Mouse (Mus musculus) lung, embryonic 16.5 days (tissue): Measurements from ENCODE around the gene Plekha6. TPM values are rescaled to one million over a fixed set of nuclear protein-coding genes. Genes with fewer than 3 reads are reported as not detected.
A peak's percentile ranks its signal among the peaks of the same experiment; 100 is the strongest.

Experiments used
- ATAC-seq: fragments of 200-750 bp; cut with Nextera tagmentation; 2 replicates; pipeline ENCODE4 v1.8.0; 2017; ENCODE audit warnings: low read depth, mild to moderate bottlenecking, moderate library complexity
- H3K27ac ChIP-seq: fragments of 300-500 bp; sonication (generic); 2 replicates; pipeline ENCODE4 v1.5.1; 2014; ENCODE audit warnings: mild to moderate bottlenecking, control low read depth, low read length
- H3K27me3 ChIP-seq: fragments of 300-500 bp; sonication (generic); 2 replicates; pipeline ENCODE4 v1.6.1; 2014; ENCODE audit warnings: low read depth, low read length, mixed read lengths; ENCODE audit not compliant: control insufficient read depth, insufficient read depth
- H3K36me3 ChIP-seq: fragments of 300-500 bp; sonication (generic); 2 replicates; pipeline ENCODE4 v1.6.1; 2014; ENCODE audit warnings: low read length; ENCODE audit not compliant: control insufficient read depth, insufficient read depth
- H3K4me1 ChIP-seq: fragments of 300-500 bp; sonication (generic); replicated peaks from 2 replicates; pipeline ENCODE4 v1.6.1; 2014; ENCODE audit warnings: low read length, mixed read lengths; ENCODE audit not compliant: control insufficient read depth, insufficient read depth
- H3K4me2 ChIP-seq: fragments of 300-500 bp; sonication (generic); 2 replicates; pipeline ENCODE4 v1.6.1; 2014; ENCODE audit warnings: low read depth, low read length, control low read depth
- H3K4me3 ChIP-seq: fragments of 300-500 bp; sonication (generic); 2 replicates; pipeline ENCODE4 v1.5.1; 2014; ENCODE audit warnings: mild to moderate bottlenecking, low read length, control low read depth
- H3K9ac ChIP-seq: fragments of 300-500 bp; sonication (generic); 2 replicates; pipeline ENCODE4 v1.6.1; 2014; ENCODE audit warnings: low read length, control low read depth
- H3K9me3 ChIP-seq: fragments of 300-500 bp; sonication (generic); 2 replicates; pipeline ENCODE4 v1.6.1; 2016; ENCODE audit warnings: low read length; ENCODE audit not compliant: control insufficient read depth
- WGBS: fragments of 180-500 bp; shearing (Covaris S2); extraction: QIAGEN DNeasy Blood & Tissue Kit; methylation state at CpG from one replicate; pipeline ENCODE4 v1.1.7; 2014; 5-methylcytosine and 5-hydroxymethylcytosine counted together
- polyA plus RNA-seq: library from polyadenylated mRNA; unstranded; fragments of >200 nt; fragmentation: Nextera tagmentation; extraction: Ambion mirVana; gene quantifications from 2 replicates; pipeline ENCODE4 v1.2.1, GENCODE M21; 2015

Plekha6 gene
- polyA plus RNA-seq, 1 experiment from 2014 or later = 8.3 TPM

DNA sequence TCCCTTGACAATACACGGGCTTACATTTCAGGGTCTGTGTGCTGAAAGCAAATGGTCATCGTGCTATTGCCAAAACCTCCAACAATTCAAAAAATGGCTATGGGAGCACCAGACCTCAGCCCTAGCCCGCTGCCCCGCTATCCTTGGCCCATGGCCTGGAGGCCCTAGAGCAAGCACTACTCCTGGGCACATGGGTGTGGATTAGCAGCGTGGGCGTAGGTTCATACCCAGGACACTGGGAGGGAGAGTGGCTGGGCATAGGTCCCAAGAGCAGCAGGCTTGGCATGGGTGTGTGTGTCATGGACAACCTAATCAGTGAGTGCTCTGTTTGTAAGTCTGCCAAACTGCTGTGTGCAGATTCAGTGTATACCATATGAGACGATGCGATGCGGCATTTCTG lies 132.4 kb downstream of the Plekha6 start:
- H3K9me3 ChIP-seq = no peaks in the 10 kb centered on the region
- no peak overlapping the region for H3K27ac ChIP-seq
- ATAC-seq = peak; percentile 43

DNA sequence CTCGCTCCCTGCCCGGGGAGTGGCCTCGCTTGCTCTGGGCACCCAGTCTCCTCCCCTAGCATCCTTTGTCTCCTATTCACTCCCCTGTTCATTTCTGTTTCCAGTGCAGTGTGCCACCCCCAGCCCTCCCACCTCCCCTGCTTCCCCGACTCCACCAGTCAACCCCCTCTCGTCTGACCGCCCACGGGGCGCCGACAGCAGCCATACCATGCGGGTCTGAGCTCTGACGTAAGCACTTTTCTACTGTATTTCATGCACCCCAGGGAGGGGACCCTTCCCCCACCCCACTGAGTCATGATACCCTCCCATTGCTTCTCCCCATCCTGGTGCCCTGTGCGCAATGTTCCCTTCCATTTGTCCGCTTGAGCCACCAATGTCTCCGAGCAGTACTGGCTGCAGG lies 134.8 kb downstream of the Plekha6 start:
- Histone ChIP-seq H3K36me3 (no peaks in the 10 kb centered on the region), H3K4me1 (peaks cover 27% of the 10 kb centered on the region), H3K27ac (no peak overlapping the region), H3K4me3 (no peak overlapping the region), H3K9ac (no peak overlapping the region), H3K9me3 (no peaks in the 10 kb centered on the region), H3K4me2 (no peak overlapping the region), H3K27me3 (no peaks in the 10 kb centered on the region)
- 62% methylated on average over 14 of the region's 14 CpGs for WGBS
- ATAC-seq = no peak

More for the DNA sequence above, 132.4 kb downstream of the Plekha6 start:
- Histone ChIP-seq H3K9ac (no peak overlapping the region), H3K4me1 (peaks cover 7% of the 10 kb centered on the region), H3K27me3 (no peaks in the 10 kb centered on the region), H3K4me2 (no peak overlapping the region), H3K4me3 (no peak overlapping the region), H3K36me3 (no peaks in the 10 kb centered on the region)
- WGBS = 54% methylated on average over 9 of the region's 9 CpGs

DNA sequence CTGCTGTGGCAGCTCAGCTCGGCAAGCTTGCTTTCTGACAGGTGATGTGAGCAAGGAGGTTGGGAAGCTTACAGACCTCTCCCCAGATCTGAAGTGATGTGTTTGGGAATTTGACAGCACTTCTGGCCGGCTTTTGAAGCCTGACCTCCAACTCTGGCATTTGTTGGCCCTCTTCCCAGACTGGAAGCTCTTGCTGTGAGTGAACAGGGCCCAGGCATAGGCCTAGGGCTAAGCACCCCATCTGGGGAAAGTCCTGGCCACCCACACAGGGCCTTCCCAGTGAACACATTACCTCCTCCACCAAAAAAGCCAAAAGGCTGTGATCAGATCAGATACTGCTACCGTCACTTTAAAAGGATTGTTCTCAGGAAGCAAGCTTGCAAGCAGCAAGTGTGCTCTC lies 138.5 kb downstream of the Plekha6 start:
- no peaks in the 10 kb centered on the region for H3K27me3 ChIP-seq
- no peaks in the 10 kb centered on the region for H3K36me3 ChIP-seq
- H3K4me3 ChIP-seq = no peak overlapping the region
- H3K4me2 ChIP-seq = no peak overlapping the region
- peaks cover 22% of the 10 kb centered on the region for H3K4me1 ChIP-seq
- peak; percentile 92 for ATAC-seq
- WGBS = 12% methylated on average over 3 of the region's 3 CpGs
- no peaks in the 10 kb centered on the region for H3K9me3 ChIP-seq
- H3K27ac ChIP-seq = peak overlapping the region; percentile 74
- H3K9ac ChIP-seq = no peak overlapping the region; the same call in 1 of the 2 replicates

DNA sequence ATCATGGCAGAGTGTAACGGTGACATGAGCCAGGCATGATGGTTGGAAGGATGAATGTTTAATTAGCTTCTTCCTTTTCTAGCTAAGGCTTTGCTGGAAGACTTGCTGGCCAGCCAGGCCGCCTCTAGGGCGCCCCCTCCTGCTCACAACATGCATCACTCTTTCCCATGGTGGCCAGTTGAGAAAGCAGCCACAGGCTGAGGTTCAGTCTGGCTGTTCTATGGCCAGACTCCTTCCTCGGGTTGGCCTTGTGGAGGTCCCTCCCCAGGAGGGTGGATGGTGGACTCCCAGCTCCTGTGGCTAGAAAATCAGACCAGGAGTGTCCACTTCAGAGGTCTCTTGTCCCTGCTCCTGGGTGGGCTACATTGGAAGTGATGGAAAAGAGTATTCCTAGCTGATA lies 142.8 kb downstream of the Plekha6 start:
- Histone ChIP-seq H3K36me3 (no peaks in the 10 kb centered on the region), H3K9me3 (no peaks in the 10 kb centered on the region), H3K27ac (no peak overlapping the region), H3K4me2 (no peak overlapping the region), H3K4me3 (no peak overlapping the region), H3K27me3 (no peaks in the 10 kb centered on the region), H3K4me1 (peaks cover 28% of the 10 kb centered on the region), H3K9ac (no peak overlapping the region)
- 6% methylated on average over 4 of the region's 4 CpGs for WGBS
- 0 out of 2 replicates have a peak, but pooled peaks have one; percentile 6 for ATAC-seq

DNA sequence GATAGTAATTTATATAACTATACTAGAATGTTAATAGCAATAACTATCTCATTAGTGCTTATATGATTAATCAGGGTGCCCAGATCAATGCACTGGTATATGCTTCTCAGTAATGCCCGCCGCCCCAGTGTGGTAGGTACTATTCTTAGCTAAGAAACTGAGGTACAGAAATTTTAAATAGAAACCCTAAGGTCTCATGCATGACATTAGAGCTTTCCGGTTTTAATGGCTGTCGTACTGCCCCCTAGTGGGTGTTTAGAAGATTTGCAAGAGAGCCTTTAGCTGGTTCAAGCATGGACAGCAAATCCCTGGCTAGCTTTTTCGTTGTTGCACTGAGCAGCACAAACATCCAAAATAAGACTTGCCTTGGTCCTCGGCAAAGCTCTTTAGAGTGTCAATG lies 143.3 kb downstream of the Plekha6 start:
- H3K27ac ChIP-seq = no peak overlapping the region
- H3K4me3 ChIP-seq = no peak overlapping the region
- ATAC-seq = 0 out of 2 replicates have a peak, but pooled peaks have one; percentile 3
- no peaks in the 10 kb centered on the region for H3K9me3 ChIP-seq
- H3K36me3 ChIP-seq = no peaks in the 10 kb centered on the region
- no peaks in the 10 kb centered on the region for H3K27me3 ChIP-seq
- 15% methylated on average over 6 of the region's 6 CpGs for WGBS
- peaks cover 25% of the 10 kb centered on the region for H3K4me1 ChIP-seq
- no peak overlapping the region for H3K4me2 ChIP-seq
- no peak overlapping the region for H3K9ac ChIP-seq

DNA sequence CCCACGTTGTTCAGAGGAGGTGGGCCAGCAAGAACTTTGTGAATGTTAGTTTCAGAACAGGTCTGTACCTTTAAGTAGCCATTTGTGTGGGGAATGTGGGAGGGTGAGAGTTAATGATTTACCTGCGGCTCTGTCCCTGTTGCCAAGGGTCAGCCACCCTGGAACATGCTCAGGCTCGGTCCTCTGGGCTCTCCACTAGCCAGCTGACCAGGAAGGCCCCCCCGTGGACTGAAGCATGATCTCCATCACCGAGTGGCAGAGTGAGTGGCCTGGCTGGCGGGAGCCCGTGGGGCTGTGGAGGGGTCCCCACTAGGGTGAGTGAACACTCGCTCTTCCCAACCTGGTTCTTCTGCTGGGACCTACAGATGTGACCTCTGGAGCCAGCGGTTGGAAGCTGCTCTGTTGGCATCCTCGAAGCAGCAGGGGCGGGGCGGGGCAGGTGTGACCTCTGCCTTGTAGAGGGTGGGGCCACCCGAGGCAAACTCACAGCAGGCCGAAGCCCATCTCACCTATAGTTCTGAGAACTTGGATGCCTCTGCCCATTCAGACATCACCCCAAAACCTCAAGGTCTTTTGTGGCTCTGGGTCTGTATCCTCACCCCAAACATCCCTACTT lies 145.8 kb downstream of the Plekha6 start, which contains the start of gene Golt1a:
TSS of gene Golt1a (plus strand) at position 149 of the 616 bp plus-strand sequence.
- no peak for ATAC-seq
- Histone ChIP-seq H3K4me2 (no peak within 1 kb of the TSS), H3K4me1 (peaks cover 13% of the 10 kb centered on the region), H3K9me3 (no peaks in the 10 kb centered on the region), H3K27me3 (no peaks in the 10 kb centered on the region), H3K27ac (no peak within 1 kb of the TSS), H3K36me3 (no peaks in the 10 kb centered on the region), H3K4me3 (no peak within 1 kb of the TSS), H3K9ac (no peak within 1 kb of the TSS)
- 42% methylated on average over 14 of the region's 14 CpGs for WGBS

DNA sequence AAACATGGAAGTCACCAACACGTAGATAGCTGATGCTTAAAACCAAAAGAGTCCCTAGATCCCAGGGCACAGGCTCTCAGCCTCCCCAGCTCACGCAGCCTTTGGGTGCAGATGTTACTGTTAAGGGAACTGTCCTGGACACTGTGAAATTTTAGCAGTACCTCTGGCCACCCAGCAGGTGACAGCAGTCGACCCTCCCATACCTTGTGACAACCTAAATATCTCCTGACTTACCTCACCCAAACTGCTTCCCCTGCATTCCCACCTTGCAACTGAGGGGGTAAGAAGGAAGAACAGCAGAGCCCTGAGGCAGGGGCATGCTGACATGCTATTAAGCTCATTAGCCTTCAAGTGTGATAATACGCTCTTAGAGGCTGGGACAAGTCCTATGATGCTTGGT lies 147.2 kb downstream of the Plekha6 start:
- Histone ChIP-seq H3K36me3 (no peaks in the 10 kb centered on the region), H3K27ac (no peak overlapping the region), H3K4me1 (peaks cover 13% of the 10 kb centered on the region), H3K4me3 (no peak overlapping the region), H3K4me2 (no peak overlapping the region), H3K9me3 (no peaks in the 10 kb centered on the region), H3K9ac (no peak overlapping the region), H3K27me3 (no peaks in the 10 kb centered on the region)
- no peak for ATAC-seq
- 64% methylated on average over 4 of the region's 4 CpGs for WGBS

DNA sequence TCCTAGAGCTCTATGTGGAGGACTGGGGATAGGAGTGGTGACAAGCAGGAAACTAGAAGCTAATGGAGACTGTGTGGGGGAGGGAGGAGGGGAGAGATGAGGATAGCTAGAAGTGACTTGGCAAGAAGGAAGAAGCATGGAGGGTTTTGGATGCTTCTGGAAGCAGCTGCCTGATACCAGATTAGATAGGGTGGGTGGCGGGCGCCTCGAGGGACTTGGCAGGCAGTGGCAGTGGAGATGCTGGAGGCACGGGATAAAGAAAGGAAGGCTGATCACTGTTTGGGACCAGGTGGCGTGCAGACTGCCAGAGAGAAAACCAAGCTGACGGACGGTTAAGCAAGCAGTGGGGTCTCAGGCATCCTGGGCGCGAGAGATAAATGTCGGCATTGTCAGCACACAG lies 147.9 kb downstream of the Plekha6 start:
- peak; percentile 64 for ATAC-seq
- Histone ChIP-seq H3K9me3 (no peaks in the 10 kb centered on the region), H3K4me1 (peaks cover 12% of the 10 kb centered on the region), H3K4me2 (peak overlapping the region; percentile 23; the same call in 1 of the 2 replicates), H3K9ac (no peak overlapping the region; the same call in 1 of the 2 replicates), H3K27me3 (no peaks in the 10 kb centered on the region), H3K36me3 (no peaks in the 10 kb centered on the region), H3K4me3 (no peak overlapping the region), H3K27ac (0 out of 2 replicates have a peak overlapping the region, but pooled peaks have one; percentile 23)
- 18% methylated on average over 10 of the region's 10 CpGs for WGBS

DNA sequence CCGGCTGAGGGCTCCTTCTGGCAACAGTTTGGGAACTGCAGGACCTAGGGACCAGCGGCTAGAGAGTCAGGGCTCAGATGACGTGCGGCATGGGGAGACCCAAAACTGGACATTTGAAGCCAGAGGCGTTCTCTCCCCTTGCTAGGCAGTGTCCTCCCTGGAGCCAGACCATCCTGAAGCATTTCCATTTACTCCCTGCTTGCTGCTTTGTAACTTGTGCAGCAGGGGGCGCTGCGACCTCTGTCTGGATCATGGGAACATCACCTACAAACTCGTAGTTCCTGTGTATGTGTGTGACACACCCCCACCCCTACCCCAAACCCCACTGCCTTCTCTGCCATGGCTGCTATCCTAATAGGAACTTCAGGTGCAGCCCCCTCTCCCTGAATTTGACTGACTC lies 150.4 kb downstream of the Plekha6 start:
- no peak overlapping the region for H3K27ac ChIP-seq
- H3K27me3 ChIP-seq = no peaks in the 10 kb centered on the region
- H3K4me1 ChIP-seq = peaks cover 11% of the 10 kb centered on the region
- 23% methylated on average over 8 of the region's 8 CpGs for WGBS
- no peaks in the 10 kb centered on the region for H3K9me3 ChIP-seq
- H3K36me3 ChIP-seq = no peaks in the 10 kb centered on the region
- no peak overlapping the region for H3K4me2 ChIP-seq
- no peak overlapping the region for H3K9ac ChIP-seq
- ATAC-seq = no peak; the same call in 1 of the 2 replicates
- H3K4me3 ChIP-seq = no peak overlapping the region
